Mouse (Mus musculus) neural tube, embryonic 14.5 days (tissue): ENCODE measurements around the gene Cln6. TPM values are rescaled to one million over a fixed set of nuclear protein-coding genes. Genes with fewer than 3 reads are reported as not detected.
"Not testable (repeated sequence)": the region's sequence is repeated elsewhere in the genome, so short reads cannot be mapped to it uniquely, and the experiment has no call there.

ENCODE experiments used
- ATAC-seq: fragments of 200-750 bp; cut with Nextera tagmentation; 2 replicates; pipeline ENCODE4 v1.8.0; 2017; ENCODE audit warnings: low read depth, mild to moderate bottlenecking, moderate TSS enrichment, moderate library complexity
- H3K27ac ChIP-seq: fragments of 300-500 bp; sonication (generic); 2 replicates; pipeline ENCODE4 v1.5.1; 2014; ENCODE audit warnings: low read depth, mild to moderate bottlenecking, control low read depth, low read length, moderate library complexity, mixed read lengths
- H3K27me3 ChIP-seq: fragments of 300-500 bp; sonication (generic); 2 replicates; pipeline ENCODE4 v1.6.1; 2014; ENCODE audit warnings: low read length; ENCODE audit not compliant: control insufficient read depth, insufficient read depth
- H3K36me3 ChIP-seq: fragments of 300-500 bp; sonication (generic); 2 replicates; pipeline ENCODE4 v1.6.1; 2014; ENCODE audit warnings: low read length, mixed read lengths; ENCODE audit not compliant: control insufficient read depth, insufficient read depth
- H3K4me1 ChIP-seq: fragments of 300-500 bp; sonication (generic); 2 replicates; pipeline ENCODE4 v1.6.1; 2014; ENCODE audit warnings: low read length; ENCODE audit not compliant: control insufficient read depth, insufficient read depth
- H3K4me2 ChIP-seq: fragments of 300-500 bp; sonication (generic); 2 replicates; pipeline ENCODE4 v1.6.1; 2014; ENCODE audit warnings: mild to moderate bottlenecking, low read depth, low read length, control low read depth
- H3K4me3 ChIP-seq: fragments of 300-500 bp; sonication (generic); 2 replicates; pipeline ENCODE4 v1.5.1; 2014; ENCODE audit warnings: low read depth, low read length, control low read depth, mixed read lengths
- H3K9ac ChIP-seq: fragments of 300-500 bp; sonication (generic); replicated peaks from 2 replicates; pipeline ENCODE4 v1.6.1; 2014; ENCODE audit warnings: low read depth, mild to moderate bottlenecking, control low read depth, low read length, mixed read lengths
- H3K9me3 ChIP-seq: fragments of 300-500 bp; sonication (generic); 2 replicates; pipeline ENCODE4 v1.6.1; 2016; ENCODE audit warnings: low read length; ENCODE audit not compliant: control insufficient read depth
- WGBS: fragments of 180-500 bp; shearing (Covaris S2); extraction: QIAGEN DNeasy Blood & Tissue Kit; methylation state at CpG from one replicate; pipeline ENCODE4 v1.1.7; 2014; 5-methylcytosine and 5-hydroxymethylcytosine counted together
- polyA plus RNA-seq: library from polyadenylated mRNA; unstranded; fragments of >200 nt; fragmentation: Nextera tagmentation; extraction: Ambion mirVana; gene quantifications from 2 replicates; pipeline ENCODE4 v1.2.1, GENCODE M21; 2014

Cln6 gene
- polyA plus RNA-seq, 1 experiment from 2014 or later = 5.3 TPM

GRCm38 (mm10) chr9:62858266-62859019 lies 19.9 kb downstream of the Cln6 start:
- Histone ChIP-seq H3K4me3 (no peak overlapping the region), H3K9me3 (no peaks in the 10 kb centered on the region), H3K27me3 (no peaks in the 10 kb centered on the region), H3K36me3 (no peaks in the 10 kb centered on the region), H3K4me1 (peaks cover 14% of the 10 kb centered on the region), H3K27ac (peak overlapping the region; percentile 45), H3K4me2 (peak overlapping the region; percentile 11; the same call in 1 of the 2 replicates), H3K9ac (0 out of 2 replicates have a peak overlapping the region, but pooled peaks have one; percentile 11)
- WGBS = 33% methylated on average over 8 of the region's 8 CpGs
- ATAC-seq = no peak; the same call in 1 of the 2 replicates

- WGBS = 62% methylated on average over 6 of the region's 7 CpGs
- H3K9ac ChIP-seq, ATAC-seq, H3K9me3 ChIP-seq, H3K27ac ChIP-seq, H3K27me3 ChIP-seq, H3K4me2 ChIP-seq, H3K4me3 ChIP-seq, H3K36me3 ChIP-seq: not testable (repeated sequence)
- H3K4me1 ChIP-seq = peaks cover 14% of the 10 kb centered on the region
These were observed 21.5 kb downstream of the Cln6 start for GRCm38 (mm10) chr9:62860102-62860501.

- ATAC-seq = no peak
- 80% methylated on average over 4 of the region's 4 CpGs for WGBS
- Histone ChIP-seq H3K4me2 (no peak overlapping the region), H3K9me3 (no peaks in the 10 kb centered on the region), H3K36me3 (no peaks in the 10 kb centered on the region), H3K4me1 (peaks cover 14% of the 10 kb centered on the region), H3K4me3 (no peak overlapping the region), H3K27me3 (no peaks in the 10 kb centered on the region), H3K27ac (no peak overlapping the region), H3K9ac (no peak overlapping the region)
These were observed 22.3 kb downstream of the Cln6 start for GRCm38 (mm10) chr9:62860866-62861265.

- not testable (repeated sequence) for H3K4me3 ChIP-seq, H3K9me3 ChIP-seq, H3K4me1 ChIP-seq, H3K9ac ChIP-seq, H3K4me2 ChIP-seq, H3K36me3 ChIP-seq, ATAC-seq, H3K27me3 ChIP-seq, H3K27ac ChIP-seq
- 96% methylated on average over 4 of the region's 4 CpGs for WGBS
These were observed 30.7 kb downstream of the Cln6 start for GRCm38 (mm10) chr9:62869236-62869635.

GRCm38 (mm10) chr9:62870728-62871127 lies 32.1 kb downstream of the Cln6 start:
- Histone ChIP-seq H3K27ac (no peak overlapping the region), H3K9ac (no peak overlapping the region), H3K4me1 (no peaks in the 10 kb centered on the region), H3K27me3 (no peaks in the 10 kb centered on the region), H3K36me3 (no peaks in the 10 kb centered on the region), H3K4me2 (no peak overlapping the region), H3K9me3 (no peaks in the 10 kb centered on the region), H3K4me3 (no peak overlapping the region)
- ATAC-seq = no peak

- no peak overlapping the region for H3K9ac ChIP-seq
- H3K27me3 ChIP-seq = no peaks in the 10 kb centered on the region
- no peak overlapping the region for H3K4me2 ChIP-seq
- 85% methylated on average over 7 of the region's 7 CpGs for WGBS
- peaks cover 6% of the 10 kb centered on the region; the same call in 1 of the 2 replicates for H3K36me3 ChIP-seq
- H3K9me3 ChIP-seq = no peaks in the 10 kb centered on the region
- H3K4me3 ChIP-seq = no peak overlapping the region
- H3K4me1 ChIP-seq = no peaks in the 10 kb centered on the region
- no peak for ATAC-seq
- no peak overlapping the region for H3K27ac ChIP-seq
These were observed 38.5 kb downstream of the Cln6 start for GRCm38 (mm10) chr9:62876966-62877616.

- no peaks in the 10 kb centered on the region for H3K27me3 ChIP-seq
- H3K9ac ChIP-seq = no peak overlapping the region
- H3K4me2 ChIP-seq = no peak overlapping the region
- peaks cover 8% of the 10 kb centered on the region; the same call in 1 of the 2 replicates for H3K36me3 ChIP-seq
- no peak overlapping the region for H3K4me3 ChIP-seq
- H3K9me3 ChIP-seq = no peaks in the 10 kb centered on the region
- H3K27ac ChIP-seq = no peak overlapping the region
- no peak for ATAC-seq
- no peaks in the 10 kb centered on the region for H3K4me1 ChIP-seq
- 90% methylated on average over 2 of the region's 2 CpGs for WGBS
These were observed 39.2 kb downstream of the Cln6 start for GRCm38 (mm10) chr9:62877825-62878224.

GRCm38 (mm10) chr9:62881871-62882270 lies 43.3 kb downstream of the Cln6 start:
- H3K27ac ChIP-seq = no peak overlapping the region
- no peak overlapping the region for H3K4me2 ChIP-seq
- ATAC-seq = no peak
- no peaks in the 10 kb centered on the region for H3K4me1 ChIP-seq
- H3K27me3 ChIP-seq = no peaks in the 10 kb centered on the region
- H3K36me3 ChIP-seq = peaks cover 21% of the 10 kb centered on the region
- no peak overlapping the region for H3K4me3 ChIP-seq
- H3K9ac ChIP-seq = no peak overlapping the region
- WGBS = 83% methylated on average over 12 of the region's 12 CpGs
- no peaks in the 10 kb centered on the region for H3K9me3 ChIP-seq

- peaks cover 8% of the 10 kb centered on the region; the same call in 1 of the 2 replicates for H3K36me3 ChIP-seq
- no peak overlapping the region for H3K4me2 ChIP-seq
- no peak overlapping the region for H3K27ac ChIP-seq
- H3K4me1 ChIP-seq = no peaks in the 10 kb centered on the region
- no peaks in the 10 kb centered on the region for H3K9me3 ChIP-seq
- H3K9ac ChIP-seq = no peak overlapping the region
- no peaks in the 10 kb centered on the region for H3K27me3 ChIP-seq
- ATAC-seq = no peak
- 95% methylated on average over 1 of the region's 1 CpGs for WGBS
- H3K4me3 ChIP-seq = no peak overlapping the region
These were observed 55.9 kb downstream of the Cln6 start for GRCm38 (mm10) chr9:62894486-62894885.
